Mouse (Mus musculus) olfactory bulb, adult 2 months (tissue): ENCODE data around the gene Mrpl47.

ENCODE experiments used
- CTCF ChIP-seq: fragments of 200-500 bp; IDR thresholded peaks from 2 replicates; pipeline ENCODE4 v1.5.1; 2012; ENCODE audit warnings: low read depth, mild to moderate bottlenecking, low read length, moderate library complexity; ENCODE audit not compliant: insufficient read depth
- POLR2A ChIP-seq: fragments of 200-500 bp; IDR thresholded peaks from 2 replicates; pipeline ENCODE4 v1.6.1; 2012; ENCODE audit warnings: mild to moderate bottlenecking, low read depth, low read length, moderate library complexity; ENCODE audit not compliant: insufficient read depth

DNA sequence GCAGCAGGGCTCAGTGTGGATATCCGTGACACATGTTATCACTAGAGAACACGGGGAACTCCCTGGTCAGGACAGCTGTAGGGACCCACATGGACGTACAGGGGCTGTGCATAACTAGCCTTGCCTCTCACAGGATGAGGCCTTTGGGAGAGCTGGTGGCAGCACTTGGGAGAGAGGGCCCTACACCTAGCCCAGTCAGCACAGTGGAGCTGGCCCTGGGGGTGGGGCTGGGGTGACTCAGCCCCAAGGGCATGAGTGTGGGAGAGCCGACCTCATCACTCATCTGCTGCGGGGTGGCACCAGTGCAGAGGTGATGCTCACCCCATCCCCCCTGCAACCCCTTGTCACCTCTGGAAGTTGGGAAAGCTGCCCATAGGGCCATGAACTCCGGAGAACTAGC is 61.0 kb downstream of the Mrpl47 start:
- TF ChIP-seq POLR2A (no peak), CTCF (no peak)
